Mouse (Mus musculus) embryonic fibroblast, embryonic 13.5 days (primary cell): Measurements from ENCODE around the gene E130309D02Rik. TPM values are rescaled to one million over a fixed set of nuclear protein-coding genes. Genes with fewer than 3 reads are reported as not detected.

Experiments used
- H3K27ac ChIP-seq: 2 replicates; pipeline ENCODE4 v1.5.1; 2012; ENCODE audit warnings: low read length, control low read depth, inconsistent platforms; ENCODE audit not compliant: insufficient read depth
- H3K4me1 ChIP-seq: 2 replicates; pipeline ENCODE4 v1.6.1; 2011; ENCODE audit warnings: low read length; ENCODE audit not compliant: control insufficient read depth, insufficient read depth
- H3K4me3 ChIP-seq: 2 replicates; pipeline ENCODE4 v1.5.1; 2011; ENCODE audit warnings: mild to moderate bottlenecking, control low read depth, low read length; ENCODE audit not compliant: insufficient read depth
- CTCF ChIP-seq: IDR thresholded peaks from 2 replicates; pipeline ENCODE4 v1.5.1; 2011; ENCODE audit warnings: mild to moderate bottlenecking, control low read depth, low read length, moderate library complexity, borderline replicate concordance; ENCODE audit not compliant: insufficient read depth
- POLR2A ChIP-seq: IDR thresholded peaks from 2 replicates; pipeline ENCODE4 v1.6.1; 2011; ENCODE audit warnings: low read depth, mild to moderate bottlenecking, control low read depth, low read length, moderate library complexity
- polyA plus RNA-seq: library from polyadenylated mRNA; stranded (reverse); fragments of >200 nt; gene quantifications from 2 replicates; pipeline ENCODE4 v1.2.4, GENCODE M21; 2011; ENCODE audit warnings: low read depth; ENCODE audit not compliant: missing spikeins, insufficient read length

E130309D02Rik gene
- polyA plus RNA-seq, 1 experiment = 15.0 TPM

- no peak for TF ChIP-seq CTCF
- no peak for TF ChIP-seq POLR2A
- no peak overlapping the region for H3K4me3 ChIP-seq
- H3K4me1 ChIP-seq = no peaks in the 10 kb centered on the region
- H3K27ac ChIP-seq = no peak overlapping the region
Observed at GRCm38 (mm10) chr5:143339603-143340002, 24.4 kb upstream of the E130309D02Rik start.

- TF ChIP-seq CTCF = no peak
- TF ChIP-seq POLR2A = no peak
- H3K27ac ChIP-seq = no peak overlapping the region
- no peaks in the 10 kb centered on the region for H3K4me1 ChIP-seq
- H3K4me3 ChIP-seq = no peak overlapping the region
Observed at GRCm38 (mm10) chr5:143336559-143336958, 21.4 kb upstream of the E130309D02Rik start.

- Histone ChIP-seq H3K4me3 (no peak overlapping the region), H3K4me1 (no peaks in the 10 kb centered on the region), H3K27ac (no peak overlapping the region)
- no peak for TF ChIP-seq POLR2A
- no peak for TF ChIP-seq CTCF
Observed at GRCm38 (mm10) chr5:143335089-143335460, 19.9 kb upstream of the E130309D02Rik start.

- H3K4me3 ChIP-seq = no peak overlapping the region
- no peak for TF ChIP-seq POLR2A
- TF ChIP-seq CTCF = no peak
- no peaks in the 10 kb centered on the region for H3K4me1 ChIP-seq
- H3K27ac ChIP-seq = no peak overlapping the region
Observed at GRCm38 (mm10) chr5:143334418-143335088, 19.4 kb upstream of the E130309D02Rik start.

GRCm38 (mm10) chr5:143333872-143334271 is 18.7 kb upstream of the E130309D02Rik start:
- TF ChIP-seq POLR2A (no peak), CTCF (peak; percentile 57)
- Histone ChIP-seq H3K27ac (no peak overlapping the region), H3K4me3 (no peak overlapping the region), H3K4me1 (no peaks in the 10 kb centered on the region)

GRCm38 (mm10) chr5:143328690-143329495 is 13.7 kb upstream of the E130309D02Rik start, which contains the start of gene Zdhhc4:
TSS of gene Zdhhc4 (minus strand) at chr5:143329256.
- TF ChIP-seq POLR2A (peak; percentile 62), CTCF (no peak)
- H3K27ac ChIP-seq = peak within 1 kb of the TSS; percentile 67
- peak within 1 kb of the TSS; percentile 97 for H3K4me3 ChIP-seq
- H3K4me1 ChIP-seq = no peaks in the 10 kb centered on the region; the same call in 1 of the 2 replicates

GRCm38 (mm10) chr5:143317288-143317610 is 2.1 kb upstream of the E130309D02Rik start:
- Histone ChIP-seq H3K27ac (no peak overlapping the region), H3K4me3 (no peak overlapping the region), H3K4me1 (no peaks in the 10 kb centered on the region)
- TF ChIP-seq POLR2A (no peak), CTCF (no peak)

- no peak overlapping the region for H3K27ac ChIP-seq
- no peak overlapping the region for H3K4me3 ChIP-seq
- TF ChIP-seq POLR2A (no peak), CTCF (no peak)
- H3K4me1 ChIP-seq = no peaks in the 10 kb centered on the region
Observed at GRCm38 (mm10) chr5:143316605-143317287, 1.6 kb upstream of the E130309D02Rik start.

- Histone ChIP-seq H3K27ac (no peak overlapping the region), H3K4me1 (no peaks in the 10 kb centered on the region), H3K4me3 (no peak overlapping the region)
- TF ChIP-seq POLR2A (no peak), CTCF (no peak)
Observed at GRCm38 (mm10) chr5:143315514-143315888, 341 bp upstream of the E130309D02Rik start.
